Mouse (Mus musculus): Measurements from ENCODE around the gene Aff3. TPM values are rescaled to one million over a fixed set of nuclear protein-coding genes. Genes with fewer than 3 reads are reported as not detected.
"Not testable (repeated sequence)": the region's sequence is repeated elsewhere in the genome, so short reads cannot be mapped to it uniquely, and the experiment has no call there.

Aff3 gene
- polyA plus RNA-seq, 1 experiment from 2014 or later: 33.1 TPM

- Histone ChIP-seq H3K9me3 (replicated peaks) (no peaks in the 10 kb centered on the region), H3K4me1 (peaks cover 48% of the 10 kb centered on the region), H3K4me2 (no peak overlapping the region), H3K27me3 (replicated peaks) (no peaks in the 10 kb centered on the region), H3K4me3 (replicated peaks) (no peak overlapping the region), H3K27ac (replicated peaks) (no peak overlapping the region), H3K36me3 (no peaks in the 10 kb centered on the region), H3K9ac (replicated peaks) (no peak overlapping the region)
- WGBS: 84% methylated on average over 3 of the region's 3 CpGs
- no peak for ATAC-seq (ENCODE audit: low FRiP score)
These were observed 221.9 kb downstream of the Aff3 start for GRCm38 (mm10) chr1:38442887-38443286.

DNA sequence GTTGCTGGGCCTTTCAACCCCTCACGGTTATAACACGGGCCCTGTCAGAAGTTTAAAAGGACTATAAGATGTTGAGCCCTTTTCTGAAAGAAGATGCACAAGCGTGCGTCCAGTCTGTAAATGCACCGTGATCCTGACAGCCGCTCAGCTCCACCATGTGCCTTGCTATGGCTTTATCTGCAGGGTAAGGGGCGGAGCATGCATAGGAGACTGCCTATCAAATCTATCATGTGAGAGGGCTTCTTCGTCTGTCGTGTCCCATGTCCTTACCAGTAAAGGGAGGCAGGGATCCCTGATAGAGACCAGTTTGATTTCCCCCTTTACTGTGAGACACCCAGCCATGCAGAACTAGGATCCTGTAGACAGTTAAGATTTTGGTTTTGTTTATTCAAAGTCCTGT lies 222.3 kb downstream of the Aff3 start:
- 70% methylated on average over 9 of the region's 9 CpGs for whole genome bisulfite sequencing
- no peak for ATAC-seq (ENCODE audit: low FRiP score)

GRCm38 (mm10) chr1:38441800-38442199 lies 223.0 kb downstream of the Aff3 start:
- 48% methylated on average over 2 of the region's 2 CpGs for WGBS

More for the DNA sequence above, 222.3 kb downstream of the Aff3 start:
- no peaks in the 10 kb centered on the region for H3K36me3 ChIP-seq
- H3K9me3 ChIP-seq (replicated peaks): no peaks in the 10 kb centered on the region
- no peaks in the 10 kb centered on the region for H3K27me3 ChIP-seq (replicated peaks)
- peaks cover 51% of the 10 kb centered on the region for H3K4me1 ChIP-seq
- H3K9ac ChIP-seq (replicated peaks): no peak overlapping the region
- no peak overlapping the region for H3K4me3 ChIP-seq (replicated peaks)
- no peak overlapping the region for H3K27ac ChIP-seq (replicated peaks)
- H3K4me2 ChIP-seq: no peak overlapping the region

GRCm38 (mm10) chr1:38440471-38440815 lies 224.3 kb downstream of the Aff3 start:
- Histone ChIP-seq H3K9ac (replicated peaks) (no peak overlapping the region), H3K9me3 (replicated peaks) (no peaks in the 10 kb centered on the region), H3K27me3 (replicated peaks) (no peaks in the 10 kb centered on the region), H3K4me3 (replicated peaks) (no peak overlapping the region), H3K36me3 (no peaks in the 10 kb centered on the region), H3K4me2 (no peak overlapping the region), H3K4me1 (peaks cover 55% of the 10 kb centered on the region), H3K27ac (replicated peaks) (peak overlapping the region; percentile 66)
- WGBS: 52% methylated on average over 6 of the region's 6 CpGs
- ATAC-seq (ENCODE audit: low FRiP score): no peak

More at GRCm38 (mm10) chr1:38441800-38442199, 223.0 kb downstream of the Aff3 start:
- Histone ChIP-seq H3K27ac (replicated peaks) (no peak overlapping the region), H3K9me3 (replicated peaks) (no peaks in the 10 kb centered on the region), H3K9ac (replicated peaks) (no peak overlapping the region), H3K36me3 (no peaks in the 10 kb centered on the region), H3K4me2 (no peak overlapping the region), H3K4me1 (peaks cover 54% of the 10 kb centered on the region), H3K4me3 (replicated peaks) (no peak overlapping the region), H3K27me3 (replicated peaks) (no peaks in the 10 kb centered on the region)
- ATAC-seq (ENCODE audit: low FRiP score): no peak

DNA sequence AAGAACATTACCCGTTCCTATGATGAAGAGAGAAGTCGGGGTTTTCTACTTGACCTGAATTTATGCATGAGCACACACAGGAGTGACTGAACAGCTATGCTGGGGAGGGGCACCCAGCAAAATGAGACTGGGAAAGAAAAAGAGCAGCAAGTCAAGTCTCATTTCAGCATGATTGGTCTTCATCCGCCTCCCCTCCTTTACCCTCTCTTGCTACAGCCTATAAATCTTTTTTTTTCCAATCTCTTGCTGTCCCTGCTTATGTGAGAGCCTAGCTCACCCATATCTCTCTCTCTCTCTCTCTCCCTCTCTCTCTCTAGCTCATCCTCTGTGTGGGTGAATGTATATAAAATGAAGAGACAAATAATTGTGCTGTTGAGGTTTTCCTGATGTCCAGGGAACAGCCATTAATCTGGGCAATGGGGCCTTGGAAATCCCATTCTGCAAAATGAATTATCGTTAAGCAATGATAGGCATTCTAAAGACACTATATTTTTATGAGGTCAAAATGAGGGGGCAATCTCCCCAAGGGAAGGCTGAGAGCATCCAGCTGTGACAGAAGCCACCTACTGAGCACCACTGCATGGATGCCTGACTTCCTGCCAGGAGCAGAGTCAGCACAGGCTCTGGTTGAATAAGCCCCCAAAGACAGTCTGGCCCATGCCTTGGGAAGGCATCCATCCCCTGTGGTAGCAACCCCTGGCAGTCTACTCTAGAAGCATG lies 224.8 kb downstream of the Aff3 start:
- Histone ChIP-seq H3K27ac (replicated peaks) (peak overlapping the region; percentile 66), H3K27me3 (replicated peaks) (no peaks in the 10 kb centered on the region), H3K4me3 (replicated peaks) (no peak overlapping the region), H3K9ac (replicated peaks) (no peak overlapping the region), H3K4me2 (peak overlapping the region; percentile 23; the same call in 1 of the 2 replicates), H3K9me3 (replicated peaks) (no peaks in the 10 kb centered on the region), H3K36me3 (no peaks in the 10 kb centered on the region), H3K4me1 (peaks cover 55% of the 10 kb centered on the region)
- ATAC-seq (ENCODE audit: low FRiP score): peak; percentile 60; the same call in 1 of the 2 replicates
- 14% methylated on average over 4 of the region's 4 CpGs for WGBS

DNA sequence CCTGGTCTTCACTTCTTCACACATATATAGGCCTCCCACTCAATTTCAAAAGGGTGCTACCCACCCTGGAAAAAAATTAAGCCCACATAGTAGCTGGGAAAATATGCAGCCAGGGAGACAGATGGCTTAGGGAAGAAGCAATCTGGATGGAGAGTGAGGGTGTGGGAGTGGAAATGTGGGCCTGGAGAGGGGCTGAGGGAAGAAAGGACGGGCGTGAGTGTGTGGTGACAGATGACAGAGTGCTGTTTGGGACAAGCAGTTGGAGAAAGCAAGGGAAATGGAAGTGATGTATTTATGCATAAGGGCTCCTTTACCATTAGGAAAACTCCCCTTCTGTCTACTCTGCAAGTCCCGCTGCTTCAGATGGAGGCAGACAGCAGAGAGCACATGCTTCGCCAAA lies 226.3 kb downstream of the Aff3 start:
- peak; percentile 32; the same call in 1 of the 2 replicates for ATAC-seq (ENCODE audit: low FRiP score)
- Histone ChIP-seq H3K4me1 (peaks cover 55% of the 10 kb centered on the region), H3K36me3 (no peaks in the 10 kb centered on the region), H3K9me3 (replicated peaks) (no peaks in the 10 kb centered on the region), H3K4me3 (replicated peaks) (no peak overlapping the region), H3K27ac (replicated peaks) (peak overlapping the region; percentile 66), H3K4me2 (no peak overlapping the region), H3K27me3 (replicated peaks) (no peaks in the 10 kb centered on the region), H3K9ac (replicated peaks) (no peak overlapping the region)
- 23% methylated on average over 4 of the region's 4 CpGs for WGBS

GRCm38 (mm10) chr1:38437671-38438070 lies 227.1 kb downstream of the Aff3 start:
- H3K4me1 ChIP-seq: peaks cover 55% of the 10 kb centered on the region
- ATAC-seq (ENCODE audit: low FRiP score): no peak

DNA sequence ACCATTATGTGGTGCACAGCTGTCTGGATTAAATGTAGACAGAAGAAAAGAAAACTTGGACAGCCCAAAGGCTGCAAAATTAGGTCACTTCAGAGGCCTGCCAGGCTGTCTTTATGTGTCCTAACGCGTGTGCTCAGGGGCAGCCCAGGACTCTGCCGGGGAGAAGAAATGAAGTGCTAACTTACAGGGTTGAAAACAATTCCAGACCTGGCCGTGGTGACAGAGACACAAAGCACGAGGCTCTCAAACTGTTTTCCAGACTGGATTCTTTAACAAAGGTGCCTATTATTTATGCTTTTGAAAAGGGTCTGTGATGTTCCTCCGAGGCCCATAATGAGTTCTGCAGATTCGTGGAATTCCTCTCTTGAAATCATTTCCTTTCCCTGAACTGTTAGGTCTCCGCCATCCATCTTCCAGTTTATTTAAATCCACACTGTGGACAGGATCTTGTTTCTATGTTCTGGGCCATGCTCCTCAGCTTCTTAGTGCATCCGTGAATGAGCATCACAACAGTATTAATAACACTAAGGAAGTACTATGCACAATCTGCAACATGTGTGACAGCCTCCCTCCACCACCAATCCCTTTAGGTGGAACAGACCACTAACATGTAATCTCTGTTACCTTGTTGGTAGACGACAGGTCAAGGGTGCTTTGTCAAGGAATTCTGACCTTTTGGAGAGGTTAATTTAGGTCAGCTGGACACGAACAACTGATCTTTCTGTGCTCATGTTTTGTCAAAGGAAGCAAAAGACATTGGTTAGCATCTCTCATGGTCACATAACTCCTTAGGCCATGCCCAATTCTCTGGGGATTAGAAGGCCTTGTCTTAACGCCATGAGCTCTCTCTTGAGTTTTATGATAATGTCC lies 228.0 kb downstream of the Aff3 start:
- H3K4me3 ChIP-seq (replicated peaks): no peak overlapping the region
- no peaks in the 10 kb centered on the region for H3K9me3 ChIP-seq (replicated peaks)
- no peak for ATAC-seq (ENCODE audit: low FRiP score)
- H3K27me3 ChIP-seq (replicated peaks): no peaks in the 10 kb centered on the region
- no peak overlapping the region for H3K9ac ChIP-seq (replicated peaks)
- H3K4me2 ChIP-seq: no peak overlapping the region
- peaks cover 51% of the 10 kb centered on the region for H3K4me1 ChIP-seq
- WGBS: 26% methylated on average over 12 of the region's 12 CpGs
- no peaks in the 10 kb centered on the region for H3K36me3 ChIP-seq
- no peak overlapping the region for H3K27ac ChIP-seq (replicated peaks)

More at GRCm38 (mm10) chr1:38437671-38438070, 227.1 kb downstream of the Aff3 start:
- Histone ChIP-seq H3K9me3 (replicated peaks) (no peaks in the 10 kb centered on the region), H3K4me2 (no peak overlapping the region), H3K27me3 (replicated peaks) (no peaks in the 10 kb centered on the region), H3K9ac (replicated peaks) (no peak overlapping the region), H3K4me3 (replicated peaks) (no peak overlapping the region), H3K36me3 (no peaks in the 10 kb centered on the region), H3K27ac (replicated peaks) (peak overlapping the region; percentile 66)
- 67% methylated on average over 4 of the region's 4 CpGs for WGBS

DNA sequence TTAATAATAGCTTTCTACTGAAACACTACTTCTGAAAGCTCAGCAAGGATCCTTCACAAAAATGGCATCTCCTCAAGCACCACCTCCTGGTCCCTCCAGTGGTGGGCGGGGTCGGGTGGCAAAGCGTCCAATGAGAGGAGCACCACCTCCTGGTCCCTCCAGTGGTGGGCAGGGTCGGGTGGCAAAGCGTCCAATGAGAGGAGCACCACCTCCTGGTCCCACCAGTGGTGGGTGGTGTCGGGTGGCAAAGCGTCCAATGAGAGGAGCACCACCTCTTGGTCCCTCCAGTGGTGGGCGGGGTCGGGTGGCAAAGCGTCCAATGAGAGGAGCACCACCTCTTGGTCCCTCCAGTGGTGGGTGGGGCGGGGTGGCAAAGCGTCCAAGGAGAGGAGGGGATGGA lies 234.4 kb downstream of the Aff3 start:
- not testable (repeated sequence) for H3K9me3 ChIP-seq (replicated peaks); H3K27ac ChIP-seq (replicated peaks); H3K4me3 ChIP-seq (replicated peaks); H3K9ac ChIP-seq (replicated peaks); ATAC-seq (ENCODE audit: low FRiP score); H3K27me3 ChIP-seq (replicated peaks); H3K36me3 ChIP-seq; H3K4me2 ChIP-seq
- 96% methylated on average over 12 of the region's 12 CpGs for WGBS
- H3K4me1 ChIP-seq: peaks cover 14% of the 10 kb centered on the region; the same call in 1 of the 2 replicates

- no peak overlapping the region for H3K4me2 ChIP-seq
- no peak overlapping the region for H3K4me3 ChIP-seq (replicated peaks)
- peaks cover 18% of the 10 kb centered on the region; the same call in 1 of the 2 replicates for H3K4me1 ChIP-seq
- H3K9me3 ChIP-seq (replicated peaks): no peaks in the 10 kb centered on the region
- ATAC-seq (ENCODE audit: low FRiP score): no peak
- H3K27ac ChIP-seq (replicated peaks): no peak overlapping the region
- no peak overlapping the region for H3K9ac ChIP-seq (replicated peaks)
- no peaks in the 10 kb centered on the region for H3K36me3 ChIP-seq
- WGBS: 52% methylated on average over 13 of the region's 13 CpGs
- no peaks in the 10 kb centered on the region for H3K27me3 ChIP-seq (replicated peaks)
These were observed 235.8 kb downstream of the Aff3 start for GRCm38 (mm10) chr1:38428708-38429683.

GRCm38 (mm10) chr1:38422921-38423320 lies 241.8 kb downstream of the Aff3 start:
- Histone ChIP-seq H3K4me2 (no peak overlapping the region), H3K9me3 (replicated peaks) (no peaks in the 10 kb centered on the region), H3K27ac (replicated peaks) (no peak overlapping the region), H3K27me3 (replicated peaks) (no peaks in the 10 kb centered on the region), H3K4me3 (replicated peaks) (no peak overlapping the region), H3K36me3 (no peaks in the 10 kb centered on the region), H3K4me1 (peaks cover 31% of the 10 kb centered on the region), H3K9ac (replicated peaks) (no peak overlapping the region)
- WGBS: 83% methylated on average over 6 of the region's 6 CpGs
- ATAC-seq (ENCODE audit: low FRiP score): no peak
